Mouse (Mus musculus): Measurements from ENCODE around the gene Kcnj2.

The Kcnj2 gene

DNA sequence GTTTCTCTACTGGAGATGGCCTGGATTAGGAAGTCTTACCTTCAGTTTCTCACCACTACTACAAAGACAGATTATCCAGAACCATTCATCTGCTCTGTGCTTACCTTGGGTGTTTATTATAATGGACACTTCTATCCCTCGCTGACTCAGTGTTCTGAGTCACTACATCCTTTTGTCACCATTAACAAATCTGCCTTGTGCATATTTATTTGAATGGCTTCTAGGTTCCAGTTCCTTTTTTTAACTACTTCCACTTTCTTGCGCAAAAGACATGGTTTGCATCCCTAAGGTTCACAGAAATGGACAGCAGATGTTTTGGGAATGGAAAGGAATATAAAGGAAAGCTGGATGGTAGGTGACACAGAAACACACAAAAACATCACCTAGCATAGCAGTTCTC, 27.0 kb downstream of the Kcnj2 start:
- DNase-seq: no peak

DNA sequence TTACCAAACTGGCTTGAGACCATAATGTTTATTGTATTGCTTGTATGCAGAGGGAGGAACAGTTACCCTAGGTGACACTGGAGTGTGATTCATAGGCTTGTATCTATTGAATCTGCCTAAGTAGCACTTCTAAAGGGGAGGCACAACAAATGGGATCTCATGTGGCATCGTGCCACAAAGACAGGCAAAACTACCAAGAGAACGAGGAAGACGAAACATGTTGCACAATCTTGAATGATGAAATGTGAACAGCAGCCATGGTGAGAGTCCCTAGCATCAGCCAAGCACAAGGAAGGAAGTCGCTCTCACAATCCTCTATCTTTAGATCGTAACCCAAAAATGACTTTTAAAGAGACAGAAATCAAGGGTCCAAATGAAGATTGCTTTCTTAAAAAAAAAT, 30.6 kb downstream of the Kcnj2 start:
- DNase-seq: no peak

DNA sequence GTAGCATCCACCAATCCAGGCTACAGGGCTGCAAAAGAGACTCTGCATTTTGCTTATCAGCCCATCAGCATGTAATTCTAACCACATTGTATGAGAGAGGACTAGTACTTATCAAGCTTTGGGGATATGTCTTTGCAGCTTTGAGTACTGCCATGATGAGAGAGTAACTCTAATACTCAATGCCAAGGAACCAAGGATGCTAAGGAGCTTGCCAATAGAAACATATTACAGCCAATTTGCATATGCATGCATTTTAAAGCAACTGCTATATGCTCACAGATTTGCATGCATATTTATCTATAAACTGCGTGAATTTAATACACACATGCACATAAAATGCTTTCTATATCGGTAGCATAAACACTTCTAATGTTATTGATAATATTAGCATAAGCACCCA, 34.2 kb downstream of the Kcnj2 start:
- DNase-seq: no peak

DNA sequence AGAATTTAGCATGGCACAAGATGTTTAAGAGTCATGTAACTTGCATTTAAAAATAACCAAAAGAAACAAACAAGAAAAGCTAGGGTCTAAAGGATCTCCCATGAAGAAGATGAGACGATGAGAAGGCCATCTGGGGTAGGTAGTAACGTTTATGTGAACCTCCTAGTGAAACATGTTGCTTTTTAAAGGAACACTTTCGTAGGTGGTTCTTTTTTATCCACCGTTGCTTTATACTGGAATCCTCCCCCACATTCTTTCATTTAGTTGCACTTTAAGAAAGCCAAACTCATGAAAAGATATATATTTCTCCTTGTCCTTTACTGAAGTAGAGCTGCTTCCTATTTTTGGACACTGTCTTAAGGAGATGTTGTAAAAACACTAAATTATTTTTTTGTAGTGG, 34.7 kb downstream of the Kcnj2 start:
- DNase-seq: no peak

DNA sequence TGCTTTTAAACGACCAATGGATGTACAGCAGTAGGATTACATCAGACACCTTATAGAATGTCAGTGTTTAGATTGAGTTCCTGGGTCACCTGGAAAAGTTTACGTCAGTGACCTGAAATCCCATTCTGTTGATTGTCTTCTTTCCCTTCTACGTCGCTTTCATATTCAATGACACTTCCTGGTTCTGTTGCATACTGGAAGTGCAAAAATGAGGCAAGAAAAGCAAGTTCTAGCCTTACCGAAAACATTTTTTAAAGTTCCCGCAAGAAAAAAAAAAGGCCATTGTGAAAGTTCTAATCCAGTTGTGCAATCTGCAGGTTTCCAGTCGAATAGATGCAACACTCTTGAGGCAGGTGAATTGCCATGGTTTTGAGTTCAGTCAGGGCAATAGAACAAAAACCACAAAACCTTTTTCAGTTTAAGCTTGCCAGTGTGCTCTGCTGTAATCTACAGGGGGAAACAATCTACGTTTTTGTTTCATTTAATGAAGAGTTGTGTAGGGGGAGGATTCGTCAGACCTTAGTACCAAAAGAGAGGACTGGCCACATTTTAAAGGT, 35.7 kb downstream of the Kcnj2 start:
- DNase-seq: no peak

DNA sequence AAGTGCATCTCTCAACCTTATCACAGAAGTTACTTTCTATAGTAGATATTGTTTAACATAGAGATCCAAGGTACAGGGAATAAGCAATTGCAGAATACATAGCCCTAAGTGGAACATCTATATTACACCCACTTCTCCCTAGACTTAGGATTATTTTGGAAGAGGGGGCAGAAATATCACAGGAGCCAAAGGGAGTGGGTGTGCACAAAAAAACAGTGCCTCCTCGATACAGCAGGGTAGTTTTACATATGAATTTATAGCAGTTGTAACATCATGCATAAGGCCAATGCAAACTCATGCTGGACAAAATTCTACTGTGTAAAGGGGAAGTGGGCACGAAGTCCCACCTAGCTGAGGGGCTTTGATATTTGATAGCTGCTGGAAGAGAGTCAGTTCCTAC, 38.5 kb downstream of the Kcnj2 start:
- DNase-seq: no peak

DNA sequence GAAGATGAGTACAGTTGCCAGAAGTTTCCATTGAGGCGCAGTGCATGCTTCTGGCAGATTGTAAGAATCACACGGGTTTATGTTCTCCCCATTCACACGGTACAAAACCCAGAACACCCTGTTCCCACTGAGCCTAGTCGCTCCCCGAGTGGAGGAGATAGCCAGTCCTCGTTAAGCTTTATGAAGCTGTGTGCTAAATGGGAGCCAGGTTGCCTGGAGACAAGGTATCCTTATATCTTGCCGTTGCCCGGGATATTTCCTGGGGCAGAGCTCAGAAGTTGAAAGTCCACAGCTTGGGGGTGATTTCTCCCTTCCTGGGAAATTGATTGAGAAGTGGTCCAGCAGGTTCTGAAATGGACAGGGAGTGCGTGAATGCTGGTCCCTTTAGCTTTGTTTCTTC, 42.2 kb downstream of the Kcnj2 start:
- no peak for DNase-seq

DNA sequence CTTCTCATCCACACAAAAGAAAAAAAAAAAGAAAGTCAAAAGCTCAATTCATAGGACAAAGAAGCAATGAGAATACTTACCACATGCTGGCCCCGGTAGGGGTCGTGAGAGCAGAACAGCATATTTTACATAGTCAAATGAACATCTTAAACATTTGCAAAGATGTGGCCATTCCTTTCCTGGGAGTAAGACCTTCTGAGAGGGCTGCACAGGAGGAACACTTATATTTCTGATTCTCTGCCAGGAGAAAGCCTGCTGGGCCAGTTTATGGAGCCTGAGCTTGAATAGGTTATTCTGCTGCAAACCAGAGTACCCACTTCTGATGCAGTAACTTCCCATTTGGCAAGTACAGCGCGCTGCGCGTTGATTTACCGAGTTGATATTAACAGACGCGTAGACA, 55.5 kb downstream of the Kcnj2 start:
- DNase-seq: no peak

DNA sequence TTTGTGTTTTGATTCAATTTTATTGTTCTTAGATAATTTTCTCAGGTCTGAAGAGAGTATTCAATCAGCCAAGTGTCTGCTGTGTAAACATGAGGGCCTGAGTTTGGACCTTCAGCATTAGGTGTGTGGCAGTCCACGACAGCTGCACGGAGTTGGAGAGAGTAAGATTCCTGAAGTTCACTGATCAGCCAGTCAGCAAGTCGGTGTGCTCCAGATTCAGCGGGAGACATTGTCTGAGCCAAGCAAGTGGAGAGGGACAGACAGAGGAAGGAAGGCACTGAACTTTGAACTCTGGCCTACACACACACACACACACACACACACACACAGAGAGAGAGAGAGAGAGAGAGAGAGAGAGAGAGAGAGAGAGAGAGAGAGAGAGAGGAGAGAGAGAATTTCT, 57.4 kb downstream of the Kcnj2 start:
- peak; percentile 11 for DNase-seq

DNA sequence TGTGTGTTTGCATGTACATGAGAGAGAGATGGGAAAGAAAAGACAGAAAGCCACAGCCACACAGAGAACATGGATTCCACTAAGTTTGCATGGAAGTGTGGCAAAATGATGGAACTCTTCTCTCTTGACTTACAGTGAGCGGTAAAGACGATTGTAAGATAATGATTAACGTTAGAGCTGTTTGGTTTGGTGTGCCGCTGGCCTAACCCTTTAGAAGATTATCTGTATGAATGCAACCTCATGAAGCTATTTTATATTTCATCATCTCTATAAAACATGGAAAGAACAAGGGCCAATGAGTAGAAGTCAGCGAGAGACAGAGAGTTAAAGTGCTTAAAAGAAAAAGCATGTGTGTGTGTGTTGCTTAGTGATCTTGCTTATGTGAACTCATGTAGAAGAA, 60.0 kb downstream of the Kcnj2 start:
- DNase-seq: no peak

Data from kidney, adult 18-20 months (tissue).